Mouse (Mus musculus) embryo, embryonic 11 days (tissue): Measurements from ENCODE around the gene Adgrg5.
A peak's percentile ranks its signal among the peaks of the same experiment; 100 is the strongest.

Experiments
- DNase-seq: peaks from one replicate; pipeline ENCODE4 v3.0.0-alpha.2; 2015

Adgrg5 gene

DNA sequence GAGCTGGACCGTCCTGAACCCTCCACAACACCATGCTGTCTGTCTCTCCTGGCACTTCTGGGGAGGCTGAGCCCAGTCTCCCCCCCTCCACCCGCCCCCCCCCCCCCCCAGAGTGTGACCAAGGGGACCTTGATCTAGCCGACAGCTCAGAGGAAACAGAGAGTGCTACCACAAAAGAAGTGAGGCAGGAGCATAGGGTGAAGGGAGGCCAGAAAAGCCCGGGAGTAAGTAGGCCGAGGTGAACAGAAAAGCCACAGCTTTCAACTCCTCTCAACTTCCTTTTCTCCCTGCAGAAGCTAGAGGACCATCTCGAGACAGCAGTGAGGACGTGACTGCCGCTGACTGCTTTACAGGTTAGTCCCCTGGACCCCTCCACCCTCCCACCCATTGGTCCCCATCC, at the start of gene Adgrg5:
Gene Adgrg5 (plus strand): TSS at position 290 of the 400 bp plus-strand sequence.
- no peak for DNase-seq

DNA sequence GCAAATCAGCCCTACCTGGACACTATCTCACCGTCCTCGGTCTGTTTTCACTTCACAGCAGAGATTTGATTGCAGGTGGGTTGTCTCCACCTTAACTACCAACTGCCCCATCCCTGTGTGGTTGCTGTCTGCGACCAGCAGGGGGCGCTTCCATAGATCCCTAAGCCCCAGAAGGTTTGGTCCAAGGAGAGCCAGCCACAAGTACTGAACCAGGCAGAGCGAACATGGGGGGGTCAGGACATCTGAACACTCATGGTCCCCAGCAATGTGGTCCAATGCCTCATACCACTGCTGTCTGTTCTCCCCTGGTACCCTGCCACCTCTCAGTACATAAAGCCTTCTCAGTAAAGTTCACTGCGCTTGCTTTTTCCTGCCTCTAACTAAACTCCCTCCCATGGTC, 49.1 kb upstream of the Adgrg5 start:
- DNase-seq, result peak; percentile 83

DNA sequence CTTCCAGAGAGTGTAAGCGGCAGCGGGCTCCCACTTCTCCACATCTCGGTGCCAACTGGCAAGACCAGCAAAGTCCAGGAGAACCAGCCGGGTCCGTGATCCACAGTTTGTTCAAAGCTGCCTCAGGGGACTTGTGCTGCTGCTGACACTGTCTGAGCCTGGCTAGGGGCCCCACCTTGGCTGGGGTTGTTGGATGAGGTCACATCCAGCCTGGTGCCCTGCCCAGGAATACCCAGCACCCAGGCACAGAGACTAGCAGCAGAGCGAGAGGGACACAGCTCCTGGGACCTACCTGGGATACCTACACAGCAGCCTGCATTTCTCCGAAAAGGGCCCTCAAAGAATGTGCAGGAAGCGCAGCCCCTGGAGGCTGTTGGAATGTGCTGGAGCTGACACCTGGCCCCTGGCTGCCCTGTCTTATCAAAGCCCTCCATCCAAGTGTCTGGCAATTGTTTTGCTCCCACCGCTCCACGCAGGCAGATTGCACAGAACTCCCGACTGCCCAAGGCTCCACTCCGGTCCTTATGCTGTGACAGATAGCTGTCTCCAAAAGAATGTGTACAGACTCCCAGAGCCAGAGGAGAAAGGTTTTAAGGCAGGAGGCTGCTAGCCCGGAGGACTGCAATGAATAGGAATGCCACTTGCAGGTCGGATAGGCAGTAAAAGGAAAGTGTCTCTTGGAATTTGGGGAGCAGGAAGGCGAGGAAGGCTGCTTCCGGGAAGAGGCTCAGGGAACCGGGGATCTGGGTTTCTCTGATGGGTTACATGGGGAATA, 48.2 kb upstream of the Adgrg5 start:
- DNase-seq, result peak; percentile 19

DNA sequence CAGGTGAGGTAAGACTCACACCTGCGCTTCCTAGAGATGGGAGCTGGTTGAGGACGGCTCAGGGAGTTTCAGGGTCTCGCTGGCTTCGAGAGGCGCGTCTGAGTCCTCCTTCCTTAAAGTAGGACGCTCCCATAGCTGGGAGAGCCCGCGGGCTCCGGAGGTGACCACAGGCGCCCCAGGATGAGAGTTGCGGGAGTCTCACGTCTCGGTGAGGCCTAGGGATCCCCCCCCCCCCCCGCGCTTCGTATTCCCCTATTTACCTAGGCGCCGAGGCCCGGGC, 47.7 kb upstream of the Adgrg5 start:
- no peak for DNase-seq

DNA sequence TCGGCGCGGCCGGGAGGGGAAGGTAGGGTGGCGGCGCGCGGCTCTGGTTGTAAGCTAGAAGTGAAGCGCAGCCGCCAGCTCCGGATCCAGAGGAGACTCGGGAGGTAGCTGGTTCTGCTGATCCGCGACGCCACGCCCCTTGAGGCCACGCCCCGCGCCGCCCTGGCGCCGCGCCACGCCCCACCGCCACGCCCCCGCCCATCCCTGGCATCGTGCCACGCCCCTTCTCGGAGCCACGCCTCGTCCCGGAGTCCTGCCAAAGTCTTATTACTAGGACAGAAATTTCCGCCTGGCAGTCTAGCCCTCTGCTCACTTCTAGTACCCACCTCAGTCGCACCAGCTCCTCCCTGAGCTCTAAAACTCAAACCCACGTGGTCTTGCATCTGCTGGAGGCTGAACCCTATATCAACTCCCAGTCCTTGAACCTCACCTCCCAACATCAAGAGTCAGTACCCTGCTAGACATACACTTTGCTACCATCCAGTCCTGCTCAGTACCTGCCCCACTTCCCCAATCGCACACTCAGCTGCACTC, 47.2 kb upstream of the Adgrg5 start, which contains the start of gene Dok4:
Gene Dok4 (minus strand): TSS at position 134 of the 534 bp plus-strand sequence.
- peak; percentile 90 for DNase-seq

DNA sequence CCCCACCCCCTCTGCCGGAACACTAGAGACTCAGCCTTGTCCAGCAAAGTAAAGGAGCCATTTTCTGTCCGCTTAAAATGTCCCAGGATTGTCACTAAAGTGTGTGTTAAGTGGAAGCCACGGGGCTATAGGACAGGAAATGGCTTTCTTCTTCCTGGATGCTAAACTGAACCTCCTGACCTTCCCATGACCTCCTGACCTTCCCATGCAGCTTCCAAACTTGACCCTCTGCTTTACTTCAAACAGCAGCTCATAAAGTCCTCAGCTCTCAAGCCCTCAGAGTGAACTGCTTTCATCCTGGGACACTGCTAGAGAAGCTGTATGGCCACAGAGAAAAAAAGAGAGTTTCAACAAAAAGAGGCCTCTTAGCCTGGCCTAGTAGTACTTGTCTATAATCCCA, 46.7 kb upstream of the Adgrg5 start:
- DNase-seq, result no peak

DNA sequence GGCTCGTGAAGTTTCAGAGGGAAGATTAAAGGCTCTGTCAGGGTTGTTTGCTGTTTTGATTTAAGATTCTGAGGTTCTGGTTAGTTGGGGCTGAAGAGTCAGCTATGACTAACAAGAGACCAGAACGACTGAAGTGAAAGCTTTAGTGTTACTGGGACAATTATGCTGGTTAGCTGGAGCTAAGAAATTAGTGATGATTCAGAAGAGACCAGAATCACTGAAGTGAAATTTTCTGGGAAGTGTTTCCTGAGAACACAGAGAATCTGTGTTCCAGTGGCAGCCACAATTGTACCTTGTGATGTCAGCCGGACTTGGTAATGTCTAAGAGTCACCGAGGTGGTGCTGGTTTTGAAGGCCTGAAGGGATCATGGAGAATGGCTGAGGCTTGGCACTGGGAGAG, 42.8 kb upstream of the Adgrg5 start:
- DNase-seq, result no peak

DNA sequence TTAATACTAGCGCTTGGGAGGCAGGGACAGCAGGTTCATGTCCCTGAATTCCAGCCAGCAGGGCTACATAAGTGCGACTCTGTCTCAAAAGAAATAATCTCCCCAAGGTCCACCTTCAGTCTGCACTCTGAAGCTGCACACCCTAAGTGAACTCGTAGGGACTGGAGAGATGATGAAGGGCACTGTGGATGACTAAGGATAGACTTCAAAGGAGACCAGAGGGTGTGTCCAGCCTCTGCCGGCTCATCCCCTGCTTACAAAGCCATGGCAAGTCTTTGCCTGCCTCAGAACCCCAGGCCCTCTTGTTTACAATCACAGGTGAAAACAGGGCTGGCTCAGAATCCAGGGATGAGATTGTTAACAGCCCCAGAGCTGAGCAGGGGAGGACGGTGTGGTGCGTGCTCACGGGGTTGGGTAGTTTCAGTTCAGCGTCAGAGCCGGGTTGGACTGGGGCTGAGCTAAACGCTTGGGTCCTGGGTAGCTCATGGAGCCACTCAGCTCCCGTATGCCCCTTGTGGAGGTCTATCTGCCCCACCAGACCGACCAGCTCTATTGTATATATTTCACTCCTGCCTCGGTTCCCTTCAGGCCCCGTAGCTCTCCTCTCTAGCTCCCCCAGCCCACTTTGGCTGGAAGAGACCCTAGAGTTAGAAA, 35.0 kb upstream of the Adgrg5 start:
- DNase-seq, result no peak

DNA sequence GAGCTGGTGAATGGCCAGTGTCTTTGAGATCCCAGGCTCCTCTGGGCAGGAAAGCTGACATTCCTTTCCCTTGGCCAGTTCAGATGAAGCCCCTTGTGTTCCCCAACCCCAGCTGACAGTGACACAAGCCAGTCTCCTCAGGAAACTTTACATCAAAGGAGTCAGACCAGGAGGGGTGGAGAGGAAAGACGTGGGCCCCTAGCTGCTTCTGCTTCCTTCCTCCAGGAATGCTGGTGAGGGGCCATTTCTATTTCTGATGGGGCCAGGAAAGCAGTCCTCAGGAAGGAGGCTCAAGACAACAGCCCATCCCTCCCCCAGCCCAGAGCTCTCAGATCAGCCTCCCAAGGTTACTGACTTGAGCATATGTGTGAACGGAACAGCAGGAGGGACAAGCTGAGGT, 30.6 kb upstream of the Adgrg5 start:
- no peak for DNase-seq

DNA sequence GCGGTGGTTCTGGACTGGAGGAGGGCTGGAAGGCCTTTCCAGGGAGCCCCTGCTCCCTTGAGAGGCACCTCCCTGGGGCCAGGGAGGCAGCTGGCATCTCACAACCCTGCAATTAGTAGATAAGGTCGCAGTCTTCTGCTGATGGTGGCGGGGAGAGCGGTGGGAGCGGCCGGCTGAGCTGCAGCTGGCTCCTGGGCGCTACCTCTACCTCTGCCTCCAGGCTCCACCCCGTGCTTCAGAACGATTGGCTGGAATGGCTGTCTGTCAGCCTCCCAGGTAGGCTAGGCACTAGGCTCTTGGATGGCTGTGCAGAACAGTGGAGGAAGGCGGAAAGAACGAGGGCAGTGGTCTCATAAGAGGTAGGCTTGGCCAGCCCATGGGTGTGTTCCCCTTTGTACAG, 24.2 kb upstream of the Adgrg5 start:
- DNase-seq, result no peak

DNA sequence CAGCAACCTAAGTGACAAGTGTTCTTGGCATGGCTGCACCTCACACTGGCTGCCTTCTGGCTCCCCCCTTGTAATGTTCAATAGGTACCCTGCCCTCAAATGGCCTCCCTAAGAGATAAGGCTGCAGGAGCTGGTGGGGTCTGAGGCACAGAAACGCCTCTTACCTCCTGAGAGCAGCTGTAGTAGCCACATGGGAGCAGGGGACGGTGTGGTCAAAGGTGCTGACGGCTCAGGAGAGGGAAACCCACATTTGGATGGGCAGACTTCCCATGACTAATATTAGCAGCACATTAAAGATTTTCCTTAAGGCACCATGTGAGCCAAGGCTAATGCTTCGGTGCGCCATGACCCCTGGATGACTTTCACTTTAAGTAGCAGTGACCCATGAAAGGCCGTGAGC, 22.9 kb upstream of the Adgrg5 start:
- no peak for DNase-seq

DNA sequence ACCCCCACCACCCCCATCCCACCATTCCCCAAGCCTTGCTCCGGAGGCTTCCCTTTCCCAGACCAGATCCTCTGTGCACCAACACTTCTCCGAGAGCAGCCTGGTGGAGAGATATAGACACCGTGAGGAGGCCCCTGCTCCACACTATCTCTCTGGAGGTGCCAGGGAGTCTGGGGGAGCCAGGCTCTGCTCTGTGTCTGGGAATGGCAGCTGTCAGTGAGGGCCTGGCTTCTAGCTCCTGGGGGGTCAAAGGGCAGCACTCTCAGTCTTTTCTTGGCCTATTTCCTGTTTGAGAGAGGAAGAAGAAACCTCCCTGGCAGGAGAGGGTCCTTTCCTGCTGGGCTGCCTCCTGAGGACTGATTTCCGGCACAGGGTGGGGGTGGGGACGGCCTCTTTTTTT, 22.5 kb upstream of the Adgrg5 start:
- DNase-seq, result no peak

DNA sequence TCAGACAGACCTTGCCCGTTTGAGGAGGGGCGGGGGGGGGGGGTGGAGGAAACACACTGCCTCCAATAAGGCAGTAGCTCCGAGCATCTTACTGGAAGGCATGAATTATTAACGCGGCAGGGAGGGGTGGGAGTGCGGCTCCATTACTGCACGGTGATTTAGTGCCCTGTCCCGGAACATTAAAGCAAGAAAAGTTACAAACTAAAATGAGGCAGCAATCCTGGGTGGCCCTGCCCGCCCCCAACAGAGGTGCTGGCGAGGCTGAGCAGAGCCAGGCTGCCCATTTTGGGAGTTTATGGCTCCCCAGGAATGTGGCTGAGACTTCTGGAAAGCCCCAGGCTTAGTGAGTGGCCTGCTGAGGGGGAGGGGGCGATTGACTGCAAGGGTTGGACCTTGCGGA, 19.8 kb upstream of the Adgrg5 start:
- DNase-seq, result peak; percentile 57

DNA sequence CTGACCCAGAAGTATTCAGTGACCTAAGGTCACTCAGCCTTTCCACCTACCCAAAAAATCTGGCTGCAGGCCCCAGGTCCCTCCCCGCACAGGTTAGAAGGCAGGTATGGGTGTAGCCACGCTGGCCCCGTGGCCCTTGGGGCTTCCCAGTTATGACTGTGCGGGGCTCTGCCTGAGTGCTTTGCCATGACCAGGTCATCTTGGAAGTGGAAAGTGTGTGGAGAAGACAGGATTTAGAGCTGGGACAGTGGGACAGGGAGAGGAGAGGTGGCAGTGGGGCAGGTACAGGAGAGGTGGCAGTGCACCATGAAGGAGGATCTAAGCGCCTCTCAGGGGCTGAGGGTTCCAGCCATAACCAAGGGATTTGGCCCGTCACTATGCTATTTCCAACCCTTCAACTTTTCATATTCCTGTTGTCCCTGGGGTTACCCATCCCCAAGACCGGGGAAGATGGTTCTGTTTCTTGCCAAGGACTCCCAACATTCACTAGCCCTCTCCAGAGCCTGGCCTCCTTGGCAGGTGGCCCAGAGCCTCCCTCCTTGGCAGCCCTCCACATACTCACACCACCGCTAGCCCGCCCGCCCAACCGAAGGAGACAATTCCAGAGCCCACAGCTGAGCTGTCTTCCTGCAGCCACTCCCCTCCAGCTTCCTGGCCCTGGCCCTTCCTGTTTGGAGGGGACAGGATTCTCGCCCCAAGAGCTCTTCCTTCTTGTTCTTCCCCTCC, 18.9 kb upstream of the Adgrg5 start:
- no peak for DNase-seq

DNA sequence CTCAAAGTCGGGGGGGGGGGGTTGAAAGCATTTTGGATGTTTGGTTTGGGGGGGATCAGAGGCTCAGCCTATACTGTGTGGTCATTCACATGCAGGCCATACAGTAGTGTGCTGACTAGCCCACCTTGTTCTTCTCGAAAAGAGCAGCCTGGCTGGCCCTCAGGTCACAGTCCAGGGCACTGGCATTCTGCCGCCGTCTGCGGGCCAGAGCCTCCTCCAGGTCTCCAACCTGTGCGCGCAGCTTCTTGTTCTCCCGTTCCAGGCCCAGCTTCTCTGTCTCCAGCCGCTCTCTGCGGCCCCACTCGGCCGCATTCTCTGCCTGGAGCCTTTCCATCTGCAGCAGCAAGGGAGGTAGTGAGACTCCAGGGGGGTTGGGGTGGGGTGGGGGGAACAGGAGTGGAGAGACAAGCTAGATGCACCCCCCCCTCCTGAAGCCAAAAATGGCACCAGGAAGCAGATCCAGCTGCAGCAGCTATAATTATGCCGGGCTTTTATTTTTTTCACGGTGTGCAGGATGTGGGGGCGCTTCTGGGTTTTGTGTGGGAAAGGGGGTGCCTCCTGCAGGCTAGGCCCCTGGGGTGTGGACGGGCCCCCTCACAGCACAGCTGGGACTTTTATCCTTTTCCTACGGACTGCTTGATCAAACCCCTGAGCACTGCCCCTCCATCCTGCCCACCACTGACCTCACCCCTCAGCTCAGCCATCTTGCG, 15.7 kb upstream of the Adgrg5 start:
- DNase-seq, result no peak

DNA sequence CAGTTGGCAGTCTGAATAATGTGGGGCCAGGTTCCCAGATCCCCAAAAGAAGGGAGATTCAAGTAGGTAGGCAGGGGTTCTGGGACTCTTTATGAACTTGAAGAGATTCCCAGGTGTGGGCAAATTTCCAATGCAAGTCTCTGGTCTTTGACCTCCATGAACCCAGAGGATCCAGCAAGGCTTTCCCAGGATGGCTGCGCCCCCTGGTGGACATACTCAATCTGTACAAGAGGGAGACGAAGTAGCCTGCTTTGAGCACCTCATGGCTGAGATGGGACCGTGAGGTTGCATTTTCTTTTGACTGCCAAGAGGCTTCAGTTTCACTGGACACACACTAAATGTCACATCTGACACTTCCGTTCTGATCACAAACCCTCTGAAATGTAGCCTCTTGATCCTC, 14.6 kb upstream of the Adgrg5 start:
- peak; percentile 91 for DNase-seq

DNA sequence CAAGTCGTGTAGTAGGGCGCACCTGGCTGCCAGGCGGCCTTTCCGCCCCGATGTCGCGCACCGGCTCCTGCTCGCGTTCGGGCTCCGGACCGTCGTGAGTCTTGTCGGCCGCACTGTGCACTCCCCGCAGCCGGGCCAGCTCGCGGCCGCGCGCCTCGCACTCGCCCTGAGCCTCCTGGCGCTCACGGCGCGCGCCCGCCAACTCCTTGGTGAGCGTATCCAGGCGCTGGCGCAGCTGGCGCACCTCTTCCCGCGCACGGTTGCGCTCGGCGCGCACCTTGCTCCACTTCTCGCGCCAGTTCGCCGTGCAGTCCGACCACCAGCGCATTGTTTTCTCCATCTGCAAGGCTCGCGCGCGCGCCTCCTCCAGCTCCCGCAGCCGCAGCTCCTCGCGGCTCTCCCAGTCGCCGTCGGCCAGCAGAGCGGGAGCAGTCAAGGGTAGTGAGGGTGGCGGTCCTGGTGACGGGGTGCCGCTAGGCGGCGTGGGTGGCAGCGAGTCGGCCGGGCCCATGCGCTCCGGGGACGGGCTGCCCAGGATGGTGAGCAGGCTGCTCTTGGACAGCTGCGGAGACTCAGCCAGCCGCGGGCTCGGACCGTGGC, 10.3 kb upstream of the Adgrg5 start:
- peak; percentile 86 for DNase-seq

DNA sequence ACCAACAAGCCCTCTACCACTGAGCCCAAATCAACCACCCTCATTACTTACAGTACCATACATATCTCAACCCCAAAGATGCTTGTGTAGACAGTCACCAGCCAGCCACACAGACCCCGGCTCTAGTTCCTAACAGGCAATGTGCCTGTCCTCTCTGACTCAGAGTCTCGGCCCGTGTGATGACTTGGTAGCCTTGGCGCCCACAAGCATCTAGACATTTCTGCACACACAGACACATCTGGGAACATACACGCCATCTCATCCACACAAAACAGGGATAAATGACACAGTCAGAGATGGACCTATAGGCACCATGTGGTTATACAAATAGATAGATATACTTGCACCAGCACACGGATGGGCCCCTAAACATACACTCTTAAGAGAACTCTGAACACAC, 9.2 kb upstream of the Adgrg5 start:
- no peak for DNase-seq

DNA sequence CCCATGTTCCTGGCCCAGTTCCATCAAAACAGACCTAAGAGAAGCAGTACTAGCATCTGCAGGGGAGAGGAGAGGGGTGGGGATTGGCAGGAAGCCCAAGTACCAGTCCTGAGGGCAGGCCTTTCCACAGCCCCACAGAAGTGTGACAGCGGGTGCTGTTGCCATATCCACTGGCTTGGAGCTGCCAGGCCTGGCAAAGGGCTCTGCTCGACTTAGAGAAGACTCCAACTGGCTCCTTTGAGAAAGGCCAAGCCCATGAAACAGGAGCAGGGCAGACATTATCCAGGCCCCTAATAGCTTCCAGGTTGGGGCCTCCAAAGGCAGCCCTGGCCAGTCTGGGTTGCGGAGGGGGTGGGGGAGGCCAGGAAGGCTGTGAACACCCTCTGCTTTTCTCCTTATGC, 8.8 kb upstream of the Adgrg5 start:
- peak; percentile 63 for DNase-seq

DNA sequence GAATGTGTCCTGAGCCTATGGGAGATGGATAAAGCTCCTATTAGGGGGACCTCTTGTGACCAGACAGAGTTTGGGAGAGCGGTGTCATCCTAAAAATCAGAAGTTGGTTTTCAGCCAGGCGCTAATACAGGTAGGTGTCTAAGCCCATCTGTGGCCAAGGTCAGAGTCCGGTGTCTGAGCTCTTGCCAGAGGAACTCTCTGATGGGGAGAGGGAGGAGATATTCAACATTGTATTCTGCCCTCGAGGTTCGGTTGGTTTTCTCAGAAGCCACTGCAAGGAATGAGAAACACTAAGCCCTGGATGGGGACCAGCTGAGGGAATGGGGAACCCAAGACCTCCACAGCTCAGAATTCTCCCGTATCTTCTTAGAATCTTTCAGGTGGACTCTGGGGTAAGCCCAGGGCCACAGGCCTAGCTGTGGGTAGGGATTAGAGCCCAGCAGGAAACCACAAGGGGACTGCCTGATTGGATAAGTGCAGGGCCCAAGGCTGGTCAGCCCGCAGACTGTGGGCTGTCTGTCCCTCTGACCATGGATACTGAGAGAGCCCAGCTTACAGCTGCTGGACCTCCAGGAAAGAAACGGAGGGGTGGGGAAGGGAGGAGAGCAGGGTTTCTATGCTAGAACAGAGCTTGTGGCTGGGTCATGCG, 7.1 kb upstream of the Adgrg5 start:
- no peak for DNase-seq

DNA sequence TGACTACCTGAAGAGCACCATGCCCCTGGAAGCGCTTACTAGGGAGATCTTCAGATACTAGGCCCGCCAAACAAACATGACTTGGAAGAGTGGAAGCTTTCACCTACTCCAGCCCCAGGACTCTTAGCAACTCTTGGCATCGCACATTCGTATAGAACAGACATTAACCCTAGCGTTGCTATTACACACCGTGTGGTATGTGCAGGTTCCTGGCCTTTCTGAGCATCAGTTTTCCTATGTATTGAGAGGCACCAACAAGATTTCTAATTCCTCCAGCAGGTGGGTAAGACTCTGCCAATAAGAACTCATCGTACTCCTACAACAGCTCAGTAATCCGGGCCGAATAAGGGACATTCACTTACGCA, 6.6 kb upstream of the Adgrg5 start:
- no peak for DNase-seq

DNA sequence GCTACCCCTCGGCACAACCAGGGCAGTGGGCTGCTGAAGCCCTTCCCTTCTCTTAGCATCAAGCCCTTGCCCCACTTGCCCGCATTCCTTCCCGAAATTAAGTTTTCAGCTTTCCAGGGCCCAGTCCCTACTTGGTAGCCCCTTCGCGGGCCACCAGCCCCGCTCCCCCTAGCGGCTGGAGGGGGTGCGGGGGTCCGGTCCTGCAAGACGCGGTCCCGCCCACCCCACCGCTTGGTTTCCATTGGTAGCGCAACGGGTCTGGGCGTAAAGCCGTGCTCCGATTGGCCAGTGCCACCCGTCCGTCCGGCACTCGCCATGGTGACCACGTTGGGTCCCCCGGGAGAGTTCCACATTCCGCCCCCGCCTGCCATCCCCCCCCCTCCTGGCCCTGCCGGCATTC, 6.1 kb upstream of the Adgrg5 start:
- peak; percentile 99 for DNase-seq
